Mouse (Mus musculus): ENCODE results near the gene Rsu1. TPM values are rescaled to one million over a fixed set of nuclear protein-coding genes. Genes with fewer than 3 reads are reported as not detected.

Rsu1 gene
- polyA plus RNA-seq, 1 experiment from 2014 or later, result 58.7 TPM

DNA sequence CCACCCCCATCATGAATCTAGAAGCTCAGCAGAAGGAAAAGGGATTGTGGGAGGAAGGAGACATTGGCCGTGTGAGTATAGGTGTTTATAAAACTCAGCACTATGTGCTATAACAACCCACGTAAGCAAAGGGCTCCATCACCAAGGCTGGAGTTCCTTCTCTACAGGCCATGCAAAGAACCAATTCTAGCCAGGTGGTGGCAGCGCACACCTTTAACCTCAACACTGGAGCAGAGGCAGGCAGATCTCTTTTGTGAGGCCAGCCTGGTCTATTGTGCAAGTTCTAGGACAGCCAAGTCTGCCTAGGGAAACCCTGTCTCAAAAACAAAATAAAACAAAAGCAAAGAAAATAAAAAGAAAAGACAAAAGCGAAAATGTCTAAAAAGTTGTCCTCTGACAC, 231.4 kb downstream of the Rsu1 start:
- Histone ChIP-seq H3K9me3 (ENCODE audit: control insufficient read depth, low read length) (no peaks in the 10 kb centered on the region), H3K9ac (replicated peaks; ENCODE audit: low read length) (no peak overlapping the region), H3K36me3 (ENCODE audit: control insufficient read depth, insufficient read depth, low read length) (no peaks in the 10 kb centered on the region), H3K27ac (replicated peaks; ENCODE audit: low read depth, low read length) (no peak overlapping the region), H3K4me3 (replicated peaks; ENCODE audit: low read depth, low read length) (no peak overlapping the region), H3K4me2 (ENCODE audit: low read length) (no peak overlapping the region), H3K4me1 (ENCODE audit: control insufficient read depth, insufficient read depth, low read length) (no peaks in the 10 kb centered on the region), H3K27me3 (ENCODE audit: control insufficient read depth, insufficient read depth, low read length) (no peaks in the 10 kb centered on the region)
- WGBS, result 90% methylated on average over 4 of the region's 4 CpGs
- no peak for DNase-seq
- ATAC-seq (ENCODE audit: low FRiP score, low TSS enrichment), result no peak; the same call in 1 of the 2 replicates

DNA sequence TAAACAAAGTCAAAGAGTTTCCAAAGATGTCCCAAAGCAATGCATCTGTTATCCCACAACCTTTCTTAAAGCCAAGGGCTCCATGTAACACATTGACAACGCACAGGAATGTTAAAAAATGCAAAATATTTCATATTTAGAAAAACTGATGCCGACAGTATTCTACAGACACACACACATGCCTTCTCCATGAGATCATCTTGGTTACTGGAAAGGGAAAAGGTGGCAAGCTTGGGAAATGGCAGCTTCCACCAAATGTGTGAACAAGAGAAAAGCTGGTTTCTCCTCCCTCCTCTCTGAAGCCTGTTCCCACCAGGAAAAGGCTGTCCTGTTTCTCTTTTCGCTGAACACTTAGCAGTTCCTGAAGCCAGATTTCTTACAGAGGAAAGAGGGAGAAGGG, 232.4 kb downstream of the Rsu1 start:
- H3K4me1 ChIP-seq (ENCODE audit: control insufficient read depth, insufficient read depth, low read length), result no peaks in the 10 kb centered on the region
- no peak overlapping the region for H3K4me3 ChIP-seq (replicated peaks; ENCODE audit: low read depth, low read length)
- no peak overlapping the region for H3K27ac ChIP-seq (replicated peaks; ENCODE audit: low read depth, low read length)
- no peak overlapping the region for H3K4me2 ChIP-seq (ENCODE audit: low read length)
- no peaks in the 10 kb centered on the region for H3K27me3 ChIP-seq (ENCODE audit: control insufficient read depth, insufficient read depth, low read length)
- no peak overlapping the region for H3K9ac ChIP-seq (replicated peaks; ENCODE audit: low read length)
- DNase-seq, result no peak
- H3K9me3 ChIP-seq (ENCODE audit: control insufficient read depth, low read length), result no peaks in the 10 kb centered on the region
- no peaks in the 10 kb centered on the region for H3K36me3 ChIP-seq (ENCODE audit: control insufficient read depth, insufficient read depth, low read length)
- no peak for ATAC-seq (ENCODE audit: low FRiP score, low TSS enrichment)
- 81% methylated on average over 3 of the region's 3 CpGs for WGBS

Other genes starting within 250 kb of the Rsu1 start
- gene Cubn, start 220.4 kb upstream of the Rsu1 start, polyA plus RNA-seq (2014; fragmentation: Nextera tagmentation; extraction: Ambion mirVana), result 0.54 and 0.67 TPM in 2 replicates

Measured in midbrain, embryonic 14.5 days (tissue).